Mouse (Mus musculus): ENCODE results near the gene Gm28372. TPM values are rescaled to one million over a fixed set of nuclear protein-coding genes. Genes with fewer than 3 reads are reported as not detected.

The Gm28372 gene
- total RNA-seq, 1 experiment: not detected

DNA sequence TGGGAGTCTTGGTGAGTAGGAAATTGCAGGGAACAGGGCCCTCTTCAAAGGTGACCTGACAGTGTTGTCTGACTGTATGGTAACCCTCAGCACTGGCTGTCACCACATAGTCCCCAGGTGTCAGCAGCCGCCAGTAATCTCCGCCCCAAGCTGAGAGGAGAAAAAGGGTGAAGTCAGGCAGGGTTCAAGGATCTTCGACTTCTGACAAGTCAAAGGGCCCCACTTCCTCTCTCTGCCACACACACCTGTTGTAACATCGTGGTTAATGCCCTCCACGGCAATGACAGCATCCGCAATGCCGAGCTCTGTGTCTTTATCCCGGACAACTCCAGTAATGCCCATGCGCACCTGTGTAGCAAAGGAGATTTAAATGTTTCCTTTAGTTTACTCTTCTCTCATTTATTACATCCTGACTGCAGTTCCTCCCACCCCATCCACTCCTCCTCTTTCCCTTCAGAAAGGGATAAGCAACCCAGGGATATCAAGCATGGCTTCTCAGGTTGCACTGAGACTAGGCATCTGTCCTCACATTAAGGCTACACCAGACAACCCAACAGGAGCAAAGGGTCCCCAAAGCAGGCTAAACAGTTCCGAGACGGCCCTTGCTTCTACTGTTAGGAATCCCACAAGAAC lies 13.9 kb upstream of the Gm28372 start:
- in situ Hi-C loops (cut with MboI; ENCODE audit: low sequenced_read_pairs in 2 of 2, unreplicated experiment in 2 of 2): no loop called here
- H3K4me3 ChIP-seq (ENCODE audit: insufficient read depth in 1 of 2, low read depth in 1 of 2, low read length in 2 of 2, poor library complexity in 1 of 2, severe bottlenecking in 1 of 2): no peak overlapping the region
- H3K36me3 ChIP-seq (ENCODE audit: control insufficient read depth, insufficient read depth, low read length, poor library complexity, severe bottlenecking): peaks cover 9% of the 10 kb centered on the region
- H3K9ac ChIP-seq (ENCODE audit: insufficient read depth, low read depth, low read length, poor library complexity, severe bottlenecking): no peak overlapping the region
- H3K27ac ChIP-seq (ENCODE audit: insufficient read depth, low read depth, low read length, poor library complexity, severe bottlenecking): no peak overlapping the region
- TF ChIP-seq CHD2 (IDR thresholded peaks at IDR 0.05; ENCODE audit: low read depth, low read length) (no peak), HCFC1 (IDR thresholded peaks at IDR 0.05; ENCODE audit: borderline replicate concordance, insufficient read depth, low read length) (no peak), MAFK (IDR thresholded peaks at IDR 0.05; ENCODE audit: insufficient read depth, low read depth, low read length) (no peak), ZC3H11A (IDR thresholded peaks at IDR 0.05; ENCODE audit: borderline replicate concordance, low read depth, low read length) (no peak), ZNF384 (IDR thresholded peaks at IDR 0.05; ENCODE audit: low read depth, low read length) (no peak)
- no peak for DNase-seq (ENCODE audit: low read depth, low spot score)
- no peaks in the 10 kb centered on the region for H3K4me1 ChIP-seq (ENCODE audit: control insufficient read depth in 2 of 2, insufficient read depth in 2 of 2, low read length in 2 of 2, poor library complexity in 1 of 2)
- no peaks in the 10 kb centered on the region for H3K9me3 ChIP-seq (ENCODE audit: control insufficient read depth, insufficient read depth, low read depth, low read length)

DNA sequence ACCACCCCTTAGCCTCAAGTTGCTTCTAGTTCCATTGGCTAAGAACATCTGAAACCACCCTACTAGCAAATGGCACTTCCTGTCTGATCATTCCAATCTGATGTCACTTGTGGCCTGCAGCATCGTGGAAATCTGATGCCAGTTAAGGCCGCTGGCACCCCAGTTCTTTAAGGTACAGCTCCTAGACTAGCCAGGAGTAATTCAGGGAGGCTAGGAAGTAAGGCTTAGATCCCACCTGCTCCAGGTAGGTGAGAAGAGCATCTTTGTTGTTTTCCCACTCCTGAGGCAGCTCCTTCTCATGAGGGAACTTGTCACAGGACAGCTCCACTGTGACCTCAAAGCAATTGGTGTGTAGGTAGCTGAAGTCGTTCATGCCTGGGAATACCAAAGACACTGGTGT lies 12.2 kb upstream of the Gm28372 start:
- Histone ChIP-seq H3K4me3 (ENCODE audit: insufficient read depth in 1 of 2, low read depth in 1 of 2, low read length in 2 of 2, poor library complexity in 1 of 2, severe bottlenecking in 1 of 2) (no peak overlapping the region), H3K36me3 (ENCODE audit: control insufficient read depth, insufficient read depth, low read length, poor library complexity, severe bottlenecking) (peaks cover 9% of the 10 kb centered on the region), H3K27ac (ENCODE audit: insufficient read depth, low read depth, low read length, poor library complexity, severe bottlenecking) (no peak overlapping the region), H3K9me3 (ENCODE audit: control insufficient read depth, insufficient read depth, low read depth, low read length) (no peaks in the 10 kb centered on the region), H3K4me1 (ENCODE audit: control insufficient read depth in 2 of 2, insufficient read depth in 2 of 2, low read length in 2 of 2, poor library complexity in 1 of 2) (peaks cover 3% of the 10 kb centered on the region in 2 experiments; a peak in 2 of 4 replicates), H3K9ac (ENCODE audit: insufficient read depth, low read depth, low read length, poor library complexity, severe bottlenecking) (no peak overlapping the region)
- in situ Hi-C loops (cut with MboI; ENCODE audit: low sequenced_read_pairs in 2 of 2, unreplicated experiment in 2 of 2): no loop called here
- no peak for TF ChIP-seq ZNF384 (IDR thresholded peaks at IDR 0.05; ENCODE audit: low read depth, low read length)
- no peak for TF ChIP-seq HCFC1 (IDR thresholded peaks at IDR 0.05; ENCODE audit: borderline replicate concordance, insufficient read depth, low read length)
- no peak for TF ChIP-seq ZC3H11A (IDR thresholded peaks at IDR 0.05; ENCODE audit: borderline replicate concordance, low read depth, low read length)
- TF ChIP-seq CHD2 (IDR thresholded peaks at IDR 0.05; ENCODE audit: low read depth, low read length): no peak
- TF ChIP-seq MAFK (IDR thresholded peaks at IDR 0.05; ENCODE audit: insufficient read depth, low read depth, low read length): no peak
- no peak for DNase-seq (ENCODE audit: low read depth, low spot score)

DNA sequence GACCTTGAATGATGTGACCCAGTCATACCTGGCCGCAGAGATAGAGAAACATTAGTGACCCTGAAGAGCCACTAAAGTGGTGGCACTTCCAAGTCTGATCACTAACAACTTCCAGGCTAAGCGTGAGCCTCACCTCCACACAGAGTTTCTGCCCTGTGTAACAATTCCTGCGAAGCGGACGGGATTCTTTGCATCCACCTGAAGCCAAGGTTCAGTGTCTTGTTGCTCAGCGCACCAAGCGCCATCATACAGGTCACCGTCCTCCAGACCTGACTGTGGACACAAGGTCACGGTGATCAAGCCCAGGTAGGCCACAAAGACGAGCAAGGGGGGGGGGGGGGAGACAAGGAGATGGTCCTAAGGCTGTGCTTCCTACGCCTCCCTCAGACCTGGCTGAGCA lies 9.3 kb upstream of the Gm28372 start:
- H3K27ac ChIP-seq (ENCODE audit: insufficient read depth, low read depth, low read length, poor library complexity, severe bottlenecking): no peak overlapping the region
- H3K9me3 ChIP-seq (ENCODE audit: control insufficient read depth, insufficient read depth, low read depth, low read length): no peaks in the 10 kb centered on the region
- H3K9ac ChIP-seq (ENCODE audit: insufficient read depth, low read depth, low read length, poor library complexity, severe bottlenecking): no peak overlapping the region
- H3K36me3 ChIP-seq (ENCODE audit: control insufficient read depth, insufficient read depth, low read length, poor library complexity, severe bottlenecking): peaks cover 9% of the 10 kb centered on the region
- no peak for DNase-seq (ENCODE audit: low read depth, low spot score)
- H3K4me3 ChIP-seq (ENCODE audit: insufficient read depth in 1 of 2, low read depth in 1 of 2, low read length in 2 of 2, poor library complexity in 1 of 2, severe bottlenecking in 1 of 2): no peak overlapping the region
- no peak for TF ChIP-seq HCFC1 (IDR thresholded peaks at IDR 0.05; ENCODE audit: borderline replicate concordance, insufficient read depth, low read length)
- no peak for TF ChIP-seq ZC3H11A (IDR thresholded peaks at IDR 0.05; ENCODE audit: borderline replicate concordance, low read depth, low read length)
- TF ChIP-seq ZNF384 (IDR thresholded peaks at IDR 0.05; ENCODE audit: low read depth, low read length): no peak
- no peak for TF ChIP-seq CHD2 (IDR thresholded peaks at IDR 0.05; ENCODE audit: low read depth, low read length)
- no peak for TF ChIP-seq MAFK (IDR thresholded peaks at IDR 0.05; ENCODE audit: insufficient read depth, low read depth, low read length)
- peaks cover 3 to 7% of the 10 kb centered on the region in 2 experiments; a peak in 3 of 4 replicates for H3K4me1 ChIP-seq (ENCODE audit: control insufficient read depth in 2 of 2, insufficient read depth in 2 of 2, low read length in 2 of 2, poor library complexity in 1 of 2)
- in situ Hi-C loops (cut with MboI; ENCODE audit: low sequenced_read_pairs in 2 of 2, unreplicated experiment in 2 of 2): no loop called here

DNA sequence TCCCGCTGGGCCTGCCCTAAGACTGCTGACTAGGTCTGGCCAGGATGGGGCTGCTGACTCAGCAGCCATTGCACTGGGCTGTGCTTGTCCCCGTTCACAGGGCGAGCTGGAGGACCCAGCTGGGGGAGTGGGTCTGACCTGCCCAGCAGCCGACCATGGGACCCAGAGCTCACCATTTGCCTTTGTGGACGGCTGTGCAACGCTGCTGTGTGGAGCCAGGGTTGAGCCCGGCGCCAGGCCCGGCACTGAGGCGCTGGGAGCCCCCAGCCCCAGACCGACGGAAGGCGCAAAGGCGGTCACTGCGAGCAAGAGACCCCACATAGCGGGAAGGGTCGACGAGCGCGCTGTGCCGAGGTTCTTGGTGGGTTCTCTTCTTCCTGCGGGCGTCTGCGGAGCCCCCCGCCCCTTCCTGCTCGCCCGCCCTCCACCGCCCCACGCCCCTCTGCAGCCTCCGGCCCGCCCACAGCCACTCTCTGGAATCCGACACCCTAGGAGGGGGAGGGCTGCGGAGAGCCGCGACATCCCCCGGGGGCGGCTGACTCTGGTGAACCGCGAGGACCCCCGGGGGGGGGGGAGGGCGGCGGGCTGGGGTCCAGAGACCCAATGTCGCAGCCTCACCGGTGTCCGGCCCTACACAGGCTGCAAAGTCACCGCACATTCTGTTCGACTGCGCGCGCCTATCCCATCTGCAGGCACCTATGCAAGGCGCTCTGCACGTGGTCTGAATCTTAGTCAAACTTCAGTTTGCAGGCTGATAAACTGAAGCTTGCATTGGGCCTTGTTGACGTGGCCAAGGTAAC lies 7.7 kb upstream of the Gm28372 start, which contains the start of gene Cpxm1:
Gene Cpxm1 (minus strand): TSS at position 389 of the 800 bp plus-strand sequence.
- H3K9ac ChIP-seq (ENCODE audit: insufficient read depth, low read depth, low read length, poor library complexity, severe bottlenecking): peak within 1 kb of the TSS; percentile 71
- in situ Hi-C loops (cut with MboI; ENCODE audit: low sequenced_read_pairs in 2 of 2, unreplicated experiment in 2 of 2): no loop called here
- DNase-seq (ENCODE audit: low read depth, low spot score): peak; percentile 31
- peaks cover 9% of the 10 kb centered on the region for H3K36me3 ChIP-seq (ENCODE audit: control insufficient read depth, insufficient read depth, low read length, poor library complexity, severe bottlenecking)
- TF ChIP-seq HCFC1 (IDR thresholded peaks at IDR 0.05; ENCODE audit: borderline replicate concordance, insufficient read depth, low read length): no peak
- TF ChIP-seq MAFK (IDR thresholded peaks at IDR 0.05; ENCODE audit: insufficient read depth, low read depth, low read length): peak; percentile 95
- H3K4me1 ChIP-seq (ENCODE audit: control insufficient read depth in 2 of 2, insufficient read depth in 2 of 2, low read length in 2 of 2, poor library complexity in 1 of 2): peaks cover 3 to 8% of the 10 kb centered on the region in 2 experiments; a peak in 3 of 4 replicates
- no peak within 1 kb of the TSS for H3K27ac ChIP-seq (ENCODE audit: insufficient read depth, low read depth, low read length, poor library complexity, severe bottlenecking)
- peak within 1 kb of the TSS; percentile 75 to 90 for H3K4me3 ChIP-seq (ENCODE audit: insufficient read depth in 1 of 2, low read depth in 1 of 2, low read length in 2 of 2, poor library complexity in 1 of 2, severe bottlenecking in 1 of 2)
- no peaks in the 10 kb centered on the region for H3K9me3 ChIP-seq (ENCODE audit: control insufficient read depth, insufficient read depth, low read depth, low read length)

Measured in ES-E14 (cell line).